ENCODE assay signal across 8 mouse cellular contexts in the genomic region with DNA sequence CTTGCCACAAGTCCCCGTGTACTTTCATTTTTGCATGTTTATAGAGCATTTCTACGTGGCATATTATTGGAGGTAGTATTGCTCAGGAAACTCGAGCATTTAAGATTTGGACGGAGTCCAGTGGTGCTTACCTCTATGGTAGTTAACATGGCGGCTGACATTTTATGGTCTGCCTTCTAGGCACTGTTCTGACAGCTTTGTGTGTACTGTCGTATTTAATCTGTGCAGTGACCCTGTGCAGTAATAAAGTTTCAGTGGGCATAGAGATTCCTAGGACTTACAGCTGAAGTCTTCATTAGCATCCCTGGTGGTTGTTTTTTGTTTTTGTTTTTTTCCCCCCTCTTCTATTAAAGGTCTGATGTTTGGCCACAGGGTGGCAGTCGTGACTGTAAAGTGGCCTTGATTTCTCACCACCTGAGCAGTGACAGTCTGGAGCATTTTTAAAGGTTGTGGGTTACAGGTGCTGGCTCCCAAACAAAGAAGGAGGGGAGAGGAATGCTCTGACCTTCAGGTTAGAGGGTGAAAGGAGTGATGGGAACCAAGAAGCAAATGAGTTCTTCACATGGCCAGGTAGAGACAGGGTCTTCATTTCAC.
DNase-seq lines count a peak whose midpoint lies in the region; ATAC-seq and TF ChIP-seq lines count a peak whose summit lies in the region.

No protein-coding gene starts in this region.

- no peaks in the 10 kb centered on the region for H3K27me3 ChIP-seq in heart, adult 2 months (ENCODE audit: control insufficient read depth, insufficient read depth, low read length)
- H3K27me3 ChIP-seq in embryonic facial prominence, embryonic 14.5 days (replicated peaks; ENCODE audit: control insufficient read depth, insufficient read depth, low read length): no peaks in the 10 kb centered on the region
- H3K27me3 ChIP-seq in limb, embryonic 14.5 days (ENCODE audit: control insufficient read depth, insufficient read depth, low read length): no peaks in the 10 kb centered on the region

- peaks cover 5% of the 10 kb centered on the region for H3K4me1 ChIP-seq in heart, adult 2 months (ENCODE audit: control insufficient read depth, insufficient read depth, low read length)
- no peaks in the 10 kb centered on the region for H3K4me1 ChIP-seq in embryonic facial prominence, embryonic 14.5 days (ENCODE audit: control insufficient read depth, insufficient read depth, low read length)
- peaks cover 8% of the 10 kb centered on the region for H3K4me1 ChIP-seq in limb, embryonic 14.5 days (ENCODE audit: control insufficient read depth, insufficient read depth, low read length)

- no peak for TF ChIP-seq EP300 in heart, adult 2 months (IDR thresholded peaks at IDR 0.05; ENCODE audit: insufficient read depth, low read depth, low read length)

- intact Hi-C loops in heart, adult 2 months (cut with DNase I): loop anchor here (1.0 to 5.0 kb wide), 4 partner anchors 72 to 587 kb away; no protein-coding TSS in a partner anchor

- no peak for TF ChIP-seq POLR2A in heart, adult 2 months (IDR thresholded peaks at IDR 0.05; ENCODE audit: insufficient read depth, low read depth, low read length)
- no peak for TF ChIP-seq POLR2A in limb, embryonic 14.5 days (IDR thresholded peaks at IDR 0.05; ENCODE audit: borderline replicate concordance, extremely low read depth, insufficient read depth, insufficient read length)

- H3K4me2 ChIP-seq in embryonic facial prominence, embryonic 14.5 days (ENCODE audit: low read depth, low read length): no peak overlapping the region
- 0 out of 2 replicates have a peak overlapping the region, but pooled peaks have one; percentile 17 for H3K4me2 ChIP-seq in limb, embryonic 14.5 days (replicated peaks; ENCODE audit: low read depth, low read length, severe bottlenecking)

- H3K27ac ChIP-seq in heart, adult 2 months: no peak overlapping the region
- no peak overlapping the region for H3K27ac ChIP-seq in embryonic facial prominence, embryonic 14.5 days (replicated peaks; ENCODE audit: low read depth, low read length)
- H3K27ac ChIP-seq in limb, embryonic 14.5 days (replicated peaks; ENCODE audit: low read depth, low read length): no peak overlapping the region

- no peaks in the 10 kb centered on the region for H3K9me3 ChIP-seq in embryonic facial prominence, embryonic 14.5 days (ENCODE audit: control insufficient read depth, low read length)
- H3K9me3 ChIP-seq in limb, embryonic 14.5 days (ENCODE audit: control insufficient read depth, low read length): no peaks in the 10 kb centered on the region

- no peak overlapping the region for H3K4me3 ChIP-seq in heart, adult 2 months
- H3K4me3 ChIP-seq in embryonic facial prominence, embryonic 14.5 days (ENCODE audit: low read depth, low read length): no peak overlapping the region
- no peak overlapping the region for H3K4me3 ChIP-seq in limb, embryonic 14.5 days (replicated peaks; ENCODE audit: low read length)

- H3K9ac ChIP-seq in heart, adult 2 months (ENCODE audit: low read depth, low read length): no peak overlapping the region
- no peak overlapping the region for H3K9ac ChIP-seq in embryonic facial prominence, embryonic 14.5 days (ENCODE audit: low read depth, low read length)
- no peak overlapping the region for H3K9ac ChIP-seq in limb, embryonic 14.5 days (ENCODE audit: low read depth, low read length, severe bottlenecking)

- ATAC-seq in embryonic facial prominence, embryonic 14.5 days (ENCODE audit: low read depth): no peak
- ATAC-seq in limb, embryonic 14.5 days (ENCODE audit: low FRiP score, low read depth): peak; percentile 51; the same call in 1 of the 2 replicates

- DNase-seq in heart, adult 2 months: peak; percentile 45 to 68
- no peak for DNase-seq in heart, adult 8-10 months (ENCODE audit: low spot score)
- DNase-seq in 416B (ENCODE audit: low read depth): peak; percentile 53
- DNase-seq in adrenal gland, postnatal 14 days: peak; percentile 73
- DNase-seq in embryonic facial prominence, embryonic 14.5 days (ENCODE audit: low spot score): peak; percentile 70
- DNase-seq in hindlimb bud, embryonic 11.5 days (ENCODE audit: extremely low spot score, low read depth, low spot score): peak; percentile 70
- peak; percentile 69 for DNase-seq in limb, embryonic 14.5 days (ENCODE audit: low spot score)
- peak; percentile 59 for DNase-seq in retina, adult 2 months (ENCODE audit: low read depth, low spot score)

- H3K36me3 ChIP-seq in heart, adult 2 months (ENCODE audit: control insufficient read depth, insufficient read depth, low read length): no peaks in the 10 kb centered on the region
- H3K36me3 ChIP-seq in embryonic facial prominence, embryonic 14.5 days (ENCODE audit: control insufficient read depth, insufficient read depth, low read length): no peaks in the 10 kb centered on the region
- no peaks in the 10 kb centered on the region for H3K36me3 ChIP-seq in limb, embryonic 14.5 days (ENCODE audit: control insufficient read depth, insufficient read depth, low read length)

- no peaks in the 10 kb centered on the region for H3K79me2 ChIP-seq in heart, adult 2 months (replicated peaks; ENCODE audit: control insufficient read depth, insufficient read depth, low read length)

- peak; percentile 79 for TF ChIP-seq CTCF in heart, adult 2 months (IDR thresholded peaks at IDR 0.05)

- 40% methylated on average over 7 of the region's 7 CpGs for WGBS in heart, adult 2 months
- WGBS in embryonic facial prominence, embryonic 14.5 days: 41% methylated on average over 7 of the region's 7 CpGs
- 22% methylated on average over 7 of the region's 7 CpGs for WGBS in limb, embryonic 14.5 days
